Mouse (Mus musculus) limb, embryonic 14.5 days (tissue): ENCODE data around the gene Myh9. TPM values are rescaled to one million over a fixed set of nuclear protein-coding genes. Genes with fewer than 3 reads are reported as not detected.
"Not testable (repeated sequence)": the region's sequence is repeated elsewhere in the genome, so short reads cannot be mapped to it uniquely, and the experiment has no call there.

Source experiments
- ATAC-seq: fragments of 200-750 bp; cut with Nextera tagmentation; 2 replicates; pipeline ENCODE4 v1.8.0; 2017; ENCODE audit warnings: low read depth, moderate number of reproducible peaks, moderate TSS enrichment; ENCODE audit not compliant: low FRiP score
- DNase-seq: peaks from one replicate; pipeline ENCODE4 v3.0.0-alpha.2; 2015; ENCODE audit warnings: low spot score
- H3K27ac ChIP-seq: fragments of 300-500 bp; sonication (generic); replicated peaks from 2 replicates; pipeline ENCODE4 v1.5.1; 2014; ENCODE audit warnings: low read depth, mild to moderate bottlenecking, low read length, moderate library complexity, mixed read lengths
- H3K27me3 ChIP-seq: fragments of 300-500 bp; sonication (generic); 2 replicates; pipeline ENCODE4 v1.6.1; 2014; ENCODE audit warnings: low read length, mixed read lengths; ENCODE audit not compliant: control insufficient read depth, insufficient read depth
- H3K36me3 ChIP-seq: fragments of 300-500 bp; sonication (generic); 2 replicates; pipeline ENCODE4 v1.6.1; 2014; ENCODE audit warnings: mild to moderate bottlenecking, low read length, moderate library complexity, mixed read lengths; ENCODE audit not compliant: control insufficient read depth, insufficient read depth
- H3K4me1 ChIP-seq: fragments of 300-500 bp; sonication (generic); 2 replicates; pipeline ENCODE4 v1.6.1; 2014; ENCODE audit warnings: antibody characterized with exemption, low read length, mixed read lengths; ENCODE audit not compliant: control insufficient read depth, insufficient read depth
- H3K4me2 ChIP-seq: fragments of 300-500 bp; sonication (generic); replicated peaks from 2 replicates; pipeline ENCODE4 v1.6.1; 2014; ENCODE audit warnings: low read depth, mild to moderate bottlenecking, low read length, moderate library complexity; ENCODE audit not compliant: severe bottlenecking
- H3K4me3 ChIP-seq: fragments of 300-500 bp; sonication (generic); replicated peaks from 2 replicates; pipeline ENCODE4 v1.5.1; 2014; ENCODE audit warnings: low read length
- H3K9ac ChIP-seq: fragments of 300-500 bp; sonication (generic); 2 replicates; pipeline ENCODE4 v1.6.1; 2014; ENCODE audit warnings: mild to moderate bottlenecking, low read depth, low read length, moderate library complexity; ENCODE audit not compliant: severe bottlenecking
- H3K9me3 ChIP-seq: fragments of 300-500 bp; sonication (generic); 2 replicates; pipeline ENCODE4 v1.6.1; 2016; ENCODE audit warnings: low read length; ENCODE audit not compliant: control insufficient read depth
- POLR2A ChIP-seq: fragments of 200-500 bp; IDR thresholded peaks from 2 replicates; pipeline ENCODE4 v1.8.0; 2012; ENCODE audit warnings: inconsistent platforms, mild to moderate bottlenecking, moderate library complexity, borderline replicate concordance; ENCODE audit not compliant: insufficient read depth, insufficient read length; ENCODE audit errors: extremely low read depth
- WGBS: fragments of 180-500 bp; shearing (Covaris S2); extraction: QIAGEN DNeasy Blood & Tissue Kit; methylation state at CpG from one replicate; pipeline ENCODE4 v1.1.7; 2014; 5-methylcytosine and 5-hydroxymethylcytosine counted together
- polyA plus RNA-seq, 2 experiments: library from polyadenylated mRNA; depleted of rRNA in 1 of 2; stranded (reverse) in 1 of 2; unstranded in 1 of 2; fragments of >200 nt; fragmentation: Nextera tagmentation in 1 of 2; extraction: Ambion mirVana in 1 of 2; gene quantifications; 2 replicates each; pipeline versions ENCODE4 v1.2.1 to v1.2.3; 2012 to 2014

The Myh9 gene
- polyA plus RNA-seq, 2 experiments: 46.7 to 53.2 TPM

DNA sequence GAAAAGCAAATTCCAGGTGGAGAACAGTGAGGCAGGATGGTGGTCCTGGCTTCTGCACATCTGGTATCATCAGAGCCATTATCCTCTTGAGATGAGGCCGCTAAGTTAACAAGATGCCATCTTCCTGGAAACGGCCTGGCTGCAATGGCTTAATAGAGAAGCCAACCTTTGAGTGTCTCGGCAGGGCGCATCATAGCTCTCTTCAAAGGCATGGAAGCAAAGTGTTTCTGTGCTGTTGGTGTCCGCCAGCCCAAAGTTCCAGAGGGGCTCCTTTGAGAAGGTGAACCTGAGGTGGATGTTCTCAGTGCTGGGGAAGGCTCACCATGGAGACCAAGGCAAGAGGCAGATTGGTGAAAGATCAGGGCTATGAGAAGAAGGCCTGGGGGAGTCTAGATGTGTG is 110.4 kb downstream of the Myh9 start:
- H3K4me1 ChIP-seq: no peaks in the 10 kb centered on the region
- ATAC-seq (no peak), DNase-seq (no peak)
- H3K4me2 ChIP-seq: no peak overlapping the region
- WGBS: 85% methylated on average over 5 of the region's 5 CpGs
- H3K27ac ChIP-seq: no peak overlapping the region
- H3K4me3 ChIP-seq: no peak overlapping the region
- H3K9ac ChIP-seq: no peak overlapping the region
- no peaks in the 10 kb centered on the region for H3K27me3 ChIP-seq
- no peaks in the 10 kb centered on the region for H3K9me3 ChIP-seq
- TF ChIP-seq POLR2A: no peak
- H3K36me3 ChIP-seq: no peaks in the 10 kb centered on the region

DNA sequence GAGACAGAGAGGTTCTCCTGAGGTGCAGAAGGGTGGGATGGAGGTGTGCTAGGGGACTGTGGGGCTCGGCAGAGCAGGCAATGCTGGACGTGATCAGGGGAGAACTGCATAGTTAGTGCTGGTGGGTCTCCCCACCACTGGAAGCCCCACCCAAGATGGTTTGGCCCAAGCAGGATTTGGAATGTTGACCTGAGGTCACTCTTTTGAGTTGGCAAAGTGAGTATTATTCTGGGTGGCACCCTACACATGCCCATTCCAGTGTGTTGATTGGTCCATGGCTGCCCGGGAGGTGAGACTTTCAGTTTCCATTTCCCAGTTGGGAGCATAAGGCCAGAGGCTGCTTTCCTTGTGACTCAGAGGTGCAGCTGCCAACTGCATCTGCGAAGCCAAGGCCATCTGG is 113.2 kb downstream of the Myh9 start, which contains the start of gene Apol9b:
Gene Apol9b, plus strand, starts transcription at position 301 of the 400 bp plus-strand sequence.
- H3K27ac ChIP-seq, DNase-seq, H3K9ac ChIP-seq, H3K27me3 ChIP-seq, H3K4me3 ChIP-seq, H3K9me3 ChIP-seq, H3K36me3 ChIP-seq, H3K4me1 ChIP-seq, H3K4me2 ChIP-seq, ATAC-seq: not testable (repeated sequence)
- WGBS: 67% methylated on average over 1 of the region's 4 CpGs

DNA sequence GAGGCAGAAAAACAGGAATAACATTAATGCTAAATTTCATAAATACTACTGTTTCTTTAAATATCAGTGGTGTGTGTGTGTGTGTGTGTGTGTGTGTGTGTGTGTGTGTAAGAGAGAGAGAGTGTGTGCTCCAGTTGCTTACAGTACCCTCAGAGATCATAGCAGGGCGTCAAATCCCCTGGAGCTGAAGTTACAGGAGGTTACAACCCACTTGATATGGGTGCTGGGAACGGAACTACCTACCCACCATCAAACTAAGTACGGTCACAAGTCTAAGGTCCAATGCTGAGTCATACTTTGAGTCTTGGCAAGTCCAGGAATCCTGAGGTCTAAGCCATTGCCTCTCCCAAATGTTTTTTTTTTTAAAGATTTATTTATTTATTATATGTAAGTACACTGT is 114.2 kb downstream of the Myh9 start:
- not testable (repeated sequence) for H3K4me1 ChIP-seq, H3K27ac ChIP-seq, H3K4me3 ChIP-seq, H3K9me3 ChIP-seq, DNase-seq, H3K9ac ChIP-seq, H3K36me3 ChIP-seq, ATAC-seq, H3K4me2 ChIP-seq, H3K27me3 ChIP-seq
- WGBS: 85% methylated on average over 3 of the region's 3 CpGs

DNA sequence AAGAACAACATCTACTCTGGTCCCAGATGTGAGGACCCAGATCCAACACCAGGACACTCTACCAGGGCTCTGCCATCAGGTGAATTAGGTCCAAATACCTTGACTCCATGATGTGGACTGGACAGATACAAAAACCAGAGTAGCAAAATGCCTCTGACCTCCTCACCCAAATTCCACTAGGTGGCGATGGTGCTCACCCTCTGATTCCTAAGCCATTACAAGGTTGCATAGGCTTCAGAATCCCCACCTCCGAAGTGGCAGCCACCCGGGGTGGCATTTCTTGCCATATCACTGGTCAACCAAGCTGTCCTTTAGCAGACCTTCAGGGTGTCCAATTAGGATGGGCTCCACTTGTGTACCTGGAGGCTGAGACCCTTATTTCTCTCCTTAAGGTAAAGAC is 114.8 kb downstream of the Myh9 start:
- ATAC-seq, H3K36me3 ChIP-seq, H3K4me1 ChIP-seq, H3K9ac ChIP-seq, DNase-seq, H3K4me2 ChIP-seq, H3K27me3 ChIP-seq, H3K27ac ChIP-seq, H3K4me3 ChIP-seq, H3K9me3 ChIP-seq: not testable (repeated sequence)
- 3% methylated on average over 3 of the region's 3 CpGs for WGBS

DNA sequence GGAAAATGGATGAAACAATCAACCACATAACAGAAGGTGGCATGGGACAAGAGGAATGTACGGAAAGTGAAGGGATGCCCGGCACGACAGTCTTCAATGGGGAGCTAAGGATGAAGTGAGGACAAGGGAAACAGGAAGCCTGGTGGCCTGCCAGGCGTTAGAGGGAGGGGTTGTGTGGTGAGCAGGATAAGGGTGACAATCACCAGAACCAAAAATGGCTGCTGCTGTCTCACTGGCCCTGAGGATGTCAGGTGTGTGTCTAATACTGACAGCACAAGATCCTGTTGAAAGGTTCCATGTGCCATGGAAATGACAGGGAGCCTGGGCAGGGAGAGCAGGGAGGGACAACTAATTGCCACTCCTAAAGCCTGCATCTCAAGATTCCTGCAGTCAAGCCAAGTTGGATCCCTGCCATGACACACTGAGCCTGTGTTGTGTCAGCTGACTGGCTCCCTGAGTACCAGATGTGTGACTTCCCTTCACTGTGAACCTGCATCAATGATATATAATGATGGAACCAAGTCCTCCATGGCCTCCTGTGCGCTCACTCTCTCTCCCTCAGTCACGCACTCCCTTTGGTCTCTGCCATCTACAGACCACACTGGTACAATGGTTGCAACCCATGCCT is 116.5 kb downstream of the Myh9 start:
- not testable (repeated sequence) for H3K27ac ChIP-seq, H3K4me3 ChIP-seq, H3K9me3 ChIP-seq, ATAC-seq, H3K9ac ChIP-seq, H3K36me3 ChIP-seq, H3K4me2 ChIP-seq, H3K4me1 ChIP-seq, H3K27me3 ChIP-seq
- WGBS: 79% methylated on average over 6 of the region's 6 CpGs
- DNase-seq: peak; percentile 14

DNA sequence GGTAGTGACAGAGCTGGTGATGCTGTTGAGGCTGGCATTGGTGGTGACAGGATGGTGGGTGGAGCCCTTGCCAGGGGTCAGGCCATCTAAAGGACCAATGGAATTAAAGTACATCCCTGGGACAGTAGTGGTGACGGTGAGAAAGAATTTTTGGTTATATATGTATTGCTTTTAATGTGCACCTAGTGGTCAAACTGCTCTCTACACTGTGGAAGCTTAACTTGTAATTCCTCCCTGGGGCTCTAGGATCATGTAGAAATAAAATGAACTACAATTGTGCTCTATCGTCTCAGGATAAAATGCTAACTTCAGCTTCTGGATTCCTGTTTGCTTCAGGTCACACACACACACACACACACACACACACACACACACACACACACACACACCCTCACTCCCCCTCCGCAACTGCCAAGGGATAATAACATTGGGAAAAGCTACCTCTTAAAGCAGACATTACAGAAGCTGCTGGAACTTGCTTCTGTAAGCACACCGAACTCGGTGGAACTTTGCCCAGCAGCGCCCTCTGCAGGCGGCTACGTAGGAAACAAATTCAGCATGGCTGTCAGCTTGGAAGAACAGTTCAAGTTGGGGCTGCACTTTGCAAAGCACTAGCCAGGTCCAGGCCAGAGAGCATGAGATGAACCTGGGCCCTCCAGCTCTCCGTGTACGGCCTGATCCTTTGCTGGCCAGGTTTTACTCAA is 117.6 kb downstream of the Myh9 start:
- not testable (repeated sequence) for H3K9me3 ChIP-seq, H3K4me2 ChIP-seq, H3K36me3 ChIP-seq, H3K9ac ChIP-seq, H3K27me3 ChIP-seq, H3K4me1 ChIP-seq, H3K27ac ChIP-seq, H3K4me3 ChIP-seq, DNase-seq
- ATAC-seq: peak; percentile 44; the same call in 1 of the 2 replicates
- WGBS: 13% methylated on average over 2 of the region's 10 CpGs

DNA sequence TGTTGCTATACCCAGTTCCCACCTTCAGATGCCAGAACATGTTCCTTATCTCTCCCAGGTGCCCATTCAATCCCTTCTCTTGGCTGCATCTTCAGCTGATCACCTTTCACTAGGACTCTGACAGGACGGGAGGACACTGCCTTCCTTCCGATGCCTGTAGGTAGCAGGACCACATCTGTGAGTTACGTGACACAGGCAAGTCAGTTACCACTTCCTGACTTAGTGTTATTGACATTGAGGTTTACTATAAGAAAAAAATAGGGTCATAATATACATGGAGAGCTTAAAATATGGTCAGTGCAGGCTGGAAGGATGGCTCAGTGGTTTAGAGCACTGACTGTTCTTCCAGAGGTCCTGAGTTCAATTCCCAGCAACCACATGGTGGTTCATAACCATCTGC is 120.5 kb downstream of the Myh9 start:
- not testable (repeated sequence) for H3K4me1 ChIP-seq, H3K4me2 ChIP-seq, ATAC-seq, H3K9me3 ChIP-seq, H3K27ac ChIP-seq, H3K27me3 ChIP-seq, H3K4me3 ChIP-seq, DNase-seq, H3K36me3 ChIP-seq, H3K9ac ChIP-seq
- WGBS: no CpG with 5 or more reads among the region's 3 CpGs

DNA sequence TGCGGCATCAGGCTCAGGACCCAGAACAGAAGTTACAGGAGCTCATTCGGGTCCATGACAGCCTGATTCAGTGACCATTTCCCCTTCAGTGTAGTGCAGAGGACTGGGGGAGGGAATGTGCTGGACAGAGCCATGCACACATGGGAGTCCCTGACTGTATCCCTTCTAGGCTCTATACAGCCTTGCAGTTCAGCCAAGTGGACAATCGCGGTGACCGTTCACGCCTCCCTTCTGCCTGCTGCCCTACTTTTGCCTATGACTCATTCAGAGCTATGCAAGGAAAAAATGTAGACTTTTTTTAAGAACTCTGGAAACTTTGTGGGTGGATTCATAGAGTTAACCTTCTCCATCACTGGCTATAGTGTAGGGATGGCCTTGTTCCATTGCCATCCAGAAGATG is 123.7 kb downstream of the Myh9 start:
- not testable (repeated sequence) for ATAC-seq, H3K27me3 ChIP-seq, H3K9me3 ChIP-seq, H3K9ac ChIP-seq, H3K36me3 ChIP-seq, H3K4me3 ChIP-seq, H3K27ac ChIP-seq, DNase-seq, H3K4me1 ChIP-seq, H3K4me2 ChIP-seq
- WGBS: 76% methylated on average over 2 of the region's 6 CpGs
